Mouse (Mus musculus): ENCODE measurements around the gene Errfi1. TPM values are rescaled to one million over a fixed set of nuclear protein-coding genes. Genes with fewer than 3 reads are reported as not detected.
A peak's percentile ranks its signal among the peaks of the same experiment; 100 is the strongest.

Gene Errfi1
- total RNA-seq, 2 experiments from 2014 or later: 37.2 to 43.4 TPM

DNA sequence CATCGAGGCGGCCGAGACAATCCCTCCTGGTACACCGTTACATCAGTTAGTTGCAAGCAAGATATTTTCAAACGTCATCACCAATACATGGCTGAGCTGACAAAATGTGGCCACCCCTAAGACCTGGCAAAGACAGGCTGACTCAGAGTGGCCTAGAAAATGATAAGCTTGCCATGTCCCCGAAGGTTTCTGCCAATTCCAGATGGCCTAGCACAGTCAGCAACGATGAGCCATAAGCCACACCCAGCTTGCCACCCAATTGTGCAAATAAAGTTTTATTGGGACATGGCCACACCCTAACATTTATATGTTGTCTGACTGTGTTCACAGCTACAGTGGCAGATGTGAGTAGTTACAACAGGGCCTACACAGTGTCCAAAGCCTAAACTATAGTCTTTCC, 10.5 kb upstream of the Errfi1 start:
- no peak for DNase-seq (ENCODE audit: extremely low spot score in 1 of 2, low spot score in 1 of 2)

DNA sequence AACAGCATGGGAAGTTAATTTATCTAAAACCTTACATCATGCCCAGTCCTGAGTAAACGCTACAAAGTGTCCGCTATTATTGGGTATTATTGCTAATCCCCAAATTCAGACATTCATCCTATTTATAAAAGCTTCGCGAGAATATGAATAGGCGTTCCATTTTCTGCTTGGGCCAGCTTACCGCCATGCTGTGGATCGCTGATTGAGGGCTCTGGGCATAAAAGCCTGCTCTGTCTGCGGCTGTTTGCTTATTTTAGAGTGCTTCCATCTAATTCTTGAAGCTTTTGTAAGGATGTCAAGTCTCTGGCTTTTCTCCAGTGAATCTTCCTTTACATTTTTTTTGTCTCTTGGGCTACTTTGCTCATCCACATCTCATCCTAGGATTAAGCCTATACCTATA, 7.4 kb upstream of the Errfi1 start:
- DNase-seq (ENCODE audit: extremely low spot score in 1 of 2, low spot score in 1 of 2): no peak

GRCm38 (mm10) chr4:150849964-150850363, 3.8 kb upstream of the Errfi1 start:
- DNase-seq (ENCODE audit: extremely low spot score in 1 of 2, low spot score in 1 of 2): no peak

- no peak for DNase-seq (ENCODE audit: extremely low spot score in 1 of 2, low spot score in 1 of 2)
These were observed 2.8 kb upstream of the Errfi1 start for GRCm38 (mm10) chr4:150850893-150851292.

DNA sequence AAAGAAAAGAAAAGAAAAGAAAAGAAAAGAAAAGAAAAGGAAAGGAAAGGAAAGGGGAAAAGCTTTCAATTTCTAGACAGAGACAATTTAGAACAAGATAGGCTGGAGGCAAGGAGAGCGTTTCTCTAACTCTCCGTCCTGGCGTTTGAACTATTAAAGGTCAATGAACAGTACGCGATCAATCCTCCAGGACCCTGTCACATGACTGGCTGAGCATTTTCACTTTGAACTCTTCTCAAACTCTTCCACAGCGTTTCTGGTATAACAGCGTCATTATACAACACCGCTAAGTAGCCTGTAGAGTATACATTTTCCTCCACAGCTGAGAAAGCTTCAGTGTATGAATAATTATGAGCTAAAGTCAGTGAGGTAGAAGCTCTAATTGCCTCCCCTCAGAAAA, 1.7 kb upstream of the Errfi1 start:
- DNase-seq (ENCODE audit: extremely low spot score in 1 of 2, low spot score in 1 of 2): no peak

DNA sequence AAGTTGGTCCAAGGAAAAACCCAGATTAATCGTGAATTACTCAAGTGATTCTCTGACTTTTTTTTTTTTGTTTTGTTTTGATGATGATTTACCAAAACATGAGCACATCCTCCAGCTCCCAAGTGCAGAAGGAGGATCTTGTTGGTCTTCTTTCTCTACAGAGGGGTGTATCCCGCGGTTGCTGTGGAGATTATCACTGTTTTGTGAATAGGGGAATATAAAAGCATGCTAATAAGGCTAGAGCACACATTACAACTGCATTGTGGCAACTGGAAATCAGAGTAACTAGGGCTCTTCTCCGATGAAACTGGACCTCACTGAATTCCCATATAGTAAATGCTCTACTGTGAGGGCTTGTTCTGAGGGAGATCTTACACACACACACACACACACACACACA, 1.2 kb upstream of the Errfi1 start:
- DNase-seq (ENCODE audit: extremely low spot score in 1 of 2, low spot score in 1 of 2): no peak

DNA sequence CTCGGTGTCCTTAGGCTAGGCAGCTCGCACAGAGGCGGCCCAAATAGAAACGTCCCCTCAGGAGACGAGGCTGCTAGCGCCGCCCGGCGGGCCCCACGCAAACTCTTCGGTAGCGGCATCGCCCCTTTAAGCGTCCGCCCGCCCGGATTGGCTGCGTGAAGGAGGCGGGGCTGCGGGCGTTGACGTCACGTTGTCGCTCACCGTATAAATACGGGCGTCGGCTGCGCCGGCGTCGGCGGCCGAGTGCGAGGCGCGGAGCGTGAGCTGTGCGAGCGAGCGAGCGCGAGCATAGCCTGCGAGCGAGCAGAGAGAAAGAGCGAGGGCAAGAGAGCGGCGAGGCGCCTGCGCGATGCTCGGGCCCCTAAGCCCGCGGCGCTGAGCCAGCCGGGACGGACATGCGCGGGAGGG, 1.1 kb downstream of the Errfi1 start:
- DNase-seq (ENCODE audit: extremely low spot score in 1 of 2, low spot score in 1 of 2): peak; percentile 94 to 95

DNA sequence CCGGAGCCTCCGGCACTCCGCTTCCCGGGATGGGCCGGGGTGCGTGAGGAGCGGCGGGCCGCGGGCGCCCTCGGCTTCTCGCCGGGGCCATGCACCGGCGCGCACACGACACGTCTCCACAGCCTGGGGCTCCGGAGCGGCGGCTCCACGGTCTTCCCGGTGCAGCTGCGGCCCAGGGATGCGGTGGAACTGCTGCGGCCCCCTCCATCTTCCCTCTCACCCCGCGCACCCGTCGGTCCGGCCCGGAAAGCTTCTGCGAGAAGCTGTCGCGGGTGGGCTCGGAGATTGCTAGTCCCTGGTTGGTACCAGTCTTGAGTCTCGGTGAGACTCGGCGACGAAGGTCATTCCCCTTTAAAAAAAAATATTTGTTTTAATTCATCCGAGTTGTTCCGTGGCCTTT, 1.6 kb downstream of the Errfi1 start:
- no peak for DNase-seq (ENCODE audit: extremely low spot score in 1 of 2, low spot score in 1 of 2)

- DNase-seq (ENCODE audit: extremely low spot score in 1 of 2, low spot score in 1 of 2): no peak
These were observed 6.8 kb downstream of the Errfi1 start for GRCm38 (mm10) chr4:150860526-150860925.

DNA sequence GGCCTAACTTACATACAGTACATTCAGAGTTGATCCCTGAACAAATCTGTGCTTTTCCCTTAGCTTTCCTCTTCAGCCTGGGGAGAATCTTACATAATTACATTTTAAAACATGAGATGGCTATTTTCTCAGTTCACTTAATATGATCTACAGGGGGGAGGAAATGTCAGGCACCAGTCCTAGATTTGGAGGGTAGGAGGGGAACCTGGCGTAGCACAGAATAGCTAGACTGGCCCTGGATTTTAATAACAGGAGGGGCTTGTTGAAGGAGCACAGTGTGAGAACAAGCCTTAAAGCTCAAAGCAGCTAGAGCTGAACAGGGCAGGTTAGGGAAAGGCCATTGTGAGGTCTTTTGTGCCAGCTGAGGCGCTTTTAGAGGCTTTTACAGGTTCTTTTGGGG, 7.4 kb downstream of the Errfi1 start:
- no peak for DNase-seq (ENCODE audit: extremely low spot score in 1 of 2, low spot score in 1 of 2)

- DNase-seq (ENCODE audit: extremely low spot score in 1 of 2, low spot score in 1 of 2): no peak
These were observed 9.1 kb downstream of the Errfi1 start for GRCm38 (mm10) chr4:150862626-150863375.

DNA sequence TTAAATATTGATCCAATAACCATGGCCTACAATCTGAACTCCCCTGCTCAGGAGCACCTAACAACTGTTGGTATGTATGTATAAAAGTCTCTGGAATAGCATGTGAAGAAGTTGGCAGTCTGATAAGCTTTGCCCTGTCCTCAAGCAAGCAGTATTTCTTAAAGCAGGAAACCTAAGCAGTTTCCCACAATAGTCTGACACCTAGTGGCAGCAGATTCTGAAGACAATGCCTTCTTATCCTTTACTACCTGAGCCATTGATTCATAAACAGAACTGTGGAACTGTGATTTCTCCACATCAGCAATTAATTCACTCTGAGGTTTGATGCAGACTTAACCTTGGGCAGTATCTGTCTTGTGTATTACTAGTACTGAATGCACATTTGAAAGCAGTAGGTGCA, 11.7 kb downstream of the Errfi1 start:
- no peak for DNase-seq (ENCODE audit: extremely low spot score in 1 of 2, low spot score in 1 of 2)

GRCm38 (mm10) chr4:150866069-150866468, 12.3 kb downstream of the Errfi1 start:
- DNase-seq (ENCODE audit: extremely low spot score in 1 of 2, low spot score in 1 of 2): no peak

DNA sequence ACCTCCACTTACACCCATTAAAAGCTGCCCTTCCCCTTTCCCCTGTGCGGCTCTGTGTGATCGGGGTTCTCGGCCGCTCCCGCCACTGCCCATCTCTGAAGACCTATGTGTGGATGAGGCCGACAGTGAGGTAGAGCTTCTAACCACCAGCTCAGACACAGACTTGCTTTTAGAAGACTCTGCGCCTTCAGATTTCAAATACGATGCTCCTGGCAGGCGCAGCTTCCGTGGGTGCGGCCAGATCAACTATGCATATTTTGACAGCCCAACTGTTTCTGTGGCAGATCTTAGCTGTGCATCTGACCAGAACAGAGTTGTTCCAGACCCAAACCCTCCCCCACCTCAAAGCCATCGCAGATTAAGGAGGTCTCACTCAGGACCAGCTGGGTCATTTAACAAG, 12.8 kb downstream of the Errfi1 start:
- no peak for DNase-seq (ENCODE audit: extremely low spot score in 1 of 2, low spot score in 1 of 2)

GRCm38 (mm10) chr4:150868161-150868560, 14.4 kb downstream of the Errfi1 start:
- DNase-seq (ENCODE audit: extremely low spot score in 1 of 2, low spot score in 1 of 2): no peak

DNA sequence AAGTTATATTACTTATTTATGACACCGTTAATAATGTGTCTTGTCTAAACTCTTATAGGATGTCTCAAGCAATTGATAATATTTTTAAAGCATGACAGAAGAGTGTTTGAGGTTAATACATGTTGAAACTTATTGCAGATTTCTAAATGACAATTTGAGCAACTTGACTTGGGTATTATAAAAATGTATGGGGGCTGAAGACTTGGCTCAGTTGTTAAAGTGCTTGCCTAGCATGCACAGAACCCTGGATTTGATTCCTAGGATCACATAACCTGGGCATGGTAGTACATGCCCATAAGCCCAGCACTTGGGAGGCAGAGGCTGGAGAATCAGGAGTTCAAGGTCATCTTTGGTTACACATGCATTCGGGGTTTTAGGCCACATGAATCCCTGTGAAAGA, 15.1 kb downstream of the Errfi1 start:
- DNase-seq (ENCODE audit: extremely low spot score in 1 of 2, low spot score in 1 of 2): no peak

GRCm38 (mm10) chr4:150869276-150870197, 15.8 kb downstream of the Errfi1 start:
- no peak for DNase-seq (ENCODE audit: extremely low spot score in 1 of 2, low spot score in 1 of 2)

DNA sequence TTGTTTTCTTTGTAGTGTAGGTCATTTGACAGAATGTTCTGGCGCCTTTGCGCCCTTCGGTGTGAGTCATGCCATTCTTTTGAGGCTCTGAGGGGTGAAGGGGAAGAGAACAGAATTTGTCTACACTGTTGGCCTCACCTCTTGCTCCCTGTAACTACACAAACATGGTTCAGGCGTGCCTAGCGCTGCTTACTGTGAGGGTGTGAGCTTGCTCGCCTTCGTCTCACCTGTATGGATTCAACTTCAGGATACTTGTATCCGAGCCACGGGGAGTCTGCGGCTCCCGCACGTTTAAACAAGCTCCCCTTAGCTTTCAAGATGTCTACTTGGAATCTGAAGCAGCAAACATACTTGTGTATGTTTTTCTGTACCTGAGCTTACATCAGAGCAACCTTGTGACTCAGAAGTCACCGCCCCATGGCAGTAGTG, 17.3 kb downstream of the Errfi1 start:
- no peak for DNase-seq (ENCODE audit: extremely low spot score in 1 of 2, low spot score in 1 of 2)

DNA sequence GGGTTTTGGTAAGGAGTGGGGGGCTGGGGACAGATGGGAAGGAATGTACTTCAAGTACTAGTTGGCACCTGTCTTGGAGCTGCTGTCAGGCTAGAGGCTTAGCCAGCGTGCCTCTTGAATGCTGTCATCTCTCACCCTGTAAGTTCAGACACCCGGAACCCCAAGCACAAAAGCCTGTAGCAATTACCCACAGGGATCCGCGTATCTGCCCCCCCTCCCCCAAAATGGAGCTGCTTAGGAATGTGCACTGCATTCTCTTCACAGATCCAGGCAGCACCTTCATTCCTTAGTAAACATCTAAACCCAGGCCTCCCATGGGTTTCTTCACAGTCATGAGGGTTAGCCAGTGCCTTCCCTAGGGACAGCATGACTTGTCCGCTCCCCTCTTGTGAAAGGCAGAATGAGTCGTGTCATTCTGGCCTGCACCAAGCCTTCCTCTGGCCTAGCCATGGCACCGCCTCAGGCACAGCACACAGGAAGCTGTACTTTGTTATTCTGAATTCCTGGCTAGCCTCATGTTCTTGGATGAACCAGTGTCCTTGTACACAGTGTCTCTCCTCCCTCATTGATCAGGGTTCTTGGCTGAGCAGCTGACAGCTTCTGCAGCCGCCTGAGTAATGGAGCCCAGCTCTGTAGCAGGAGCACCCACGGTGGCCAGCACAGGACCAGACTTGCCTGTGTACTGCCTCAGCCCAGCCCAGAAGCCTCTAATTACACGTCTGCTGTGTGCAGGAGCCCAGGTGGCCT, 17.8 kb downstream of the Errfi1 start:
- no peak for DNase-seq (ENCODE audit: extremely low spot score in 1 of 2, low spot score in 1 of 2)

- DNase-seq (ENCODE audit: extremely low spot score in 1 of 2, low spot score in 1 of 2): peak; percentile 39 to 40
These were observed 18.5 kb downstream of the Errfi1 start for GRCm38 (mm10) chr4:150872139-150872651.

GRCm38 (mm10) chr4:150872681-150873080, 19.0 kb downstream of the Errfi1 start:
- no peak for DNase-seq (ENCODE audit: extremely low spot score in 1 of 2, low spot score in 1 of 2)

Data from layer of hippocampus, postnatal 25 days (tissue).